ENCODE assay signal across 22 mouse cellular contexts in the genomic region with DNA sequence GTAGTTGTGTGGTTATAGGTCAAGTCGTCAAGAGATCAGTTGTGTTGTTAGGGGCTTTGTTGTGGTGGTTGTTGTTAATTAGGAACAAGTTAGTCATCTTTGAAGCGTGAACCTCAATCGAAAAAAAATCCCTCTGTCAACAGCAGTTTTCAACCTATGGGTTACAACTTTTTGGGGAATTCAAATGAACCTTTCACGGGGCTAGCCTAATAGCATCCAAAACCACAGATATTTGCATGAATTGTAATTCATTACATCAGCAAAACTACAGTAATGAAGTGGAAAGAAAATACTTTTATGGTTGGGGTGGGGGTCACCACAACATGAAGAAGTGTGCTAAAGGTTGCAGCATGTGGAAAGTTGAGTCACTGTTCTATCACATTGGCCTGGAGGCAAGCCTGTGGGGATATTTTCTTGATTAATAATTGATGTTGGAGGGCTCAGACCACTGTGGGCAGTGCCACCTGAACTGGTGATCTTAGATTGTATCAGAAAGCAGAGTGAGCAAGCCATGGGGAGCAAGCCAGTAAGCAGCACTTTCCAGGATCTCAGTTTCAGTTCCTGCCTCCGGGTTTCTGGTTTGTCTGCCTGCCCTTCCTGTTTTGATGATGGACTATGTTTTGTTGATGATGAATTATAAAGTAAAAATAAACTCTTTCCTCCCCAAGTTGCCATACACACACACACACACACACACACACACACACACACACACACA.
DNase-seq lines count a peak whose midpoint lies in the region; ATAC-seq lines count a peak whose summit lies in the region.
"Had no signal": no experiment of that assay in that cellular context is flagged by ENCODE, and none has a peak within 500 bp of the region (broad histone marks: within the 10 kb centered on the region; RNA-seq: fewer than 3 reads in every experiment).

No protein-coding gene starts in this region.

- H3K4me1 ChIP-seq in forebrain, embryonic 12.5 days = no peaks in the 10 kb centered on the region
- H3K4me1 ChIP-seq: hindbrain, embryonic 12.5 days; limb, embryonic 12.5 days; megakaryocyte, embryonic 14.5 days; midbrain, embryonic 15.5 days had no signal

- 80% methylated on average over 5 of the region's 5 CpGs for WGBS in forebrain, embryonic 12.5 days

- peak; percentile 27 for DNase-seq in spleen, adult 12 weeks (ENCODE audit: low spot score)
- DNase-seq in spleen, postnatal 4 days (ENCODE audit: low spot score in 2 of 2) = no peak
- DNase-seq in layer of hippocampus, adult 9-11 months = no peak
- DNase-seq in adrenal gland, adult 18-20 months (ENCODE audit: low spot score in 2 of 2) = no peak
- no peak for DNase-seq in thymus, postnatal 36 days
- DNase-seq: adrenal gland, postnatal 25 days; cerebellum, adult 2 months; heart, postnatal 10 days; liver, embryonic 13.5 days; thymus, postnatal 4 days had no signal

- no peak overlapping the region for H3K4me3 ChIP-seq in forebrain, embryonic 12.5 days (replicated peaks)
- H3K4me3 ChIP-seq: erythroblast, embryonic 14.5 days; forebrain, embryonic 15.5 days; hindbrain, embryonic 12.5 days; layer of hippocampus, adult 2 months; limb, embryonic 12.5 days; liver, embryonic 13.5 days; megakaryocyte, embryonic 14.5 days; midbrain, embryonic 15.5 days had no signal

- no peaks in the 10 kb centered on the region for H3K27me3 ChIP-seq in forebrain, embryonic 12.5 days
- H3K27me3 ChIP-seq: forebrain, embryonic 15.5 days; hindbrain, embryonic 12.5 days; limb, embryonic 12.5 days; liver, embryonic 13.5 days; megakaryocyte, embryonic 14.5 days; midbrain, embryonic 15.5 days had no signal

- no peaks in the 10 kb centered on the region for H3K36me3 ChIP-seq in forebrain, embryonic 12.5 days (replicated peaks)
- H3K36me3 ChIP-seq: forebrain, embryonic 15.5 days; hindbrain, embryonic 12.5 days; limb, embryonic 12.5 days; liver, embryonic 13.5 days; midbrain, embryonic 15.5 days had no signal

- no peak overlapping the region for H3K9ac ChIP-seq in forebrain, embryonic 12.5 days
- H3K9ac ChIP-seq: forebrain, embryonic 15.5 days; hindbrain, embryonic 12.5 days; limb, embryonic 12.5 days; liver, embryonic 13.5 days; midbrain, embryonic 15.5 days had no signal

- peak; percentile 77 for ATAC-seq in activated CD4-positive, CD25-positive, alpha-beta regulatory T cell, adult 4 months
- peak; percentile 68 for ATAC-seq in monocyte, adult 5-6 weeks (replicated peaks; ENCODE audit: insufficient number of reproducible peaks, low FRiP score, low TSS enrichment, poor library complexity, severe bottlenecking)
- ATAC-seq in forebrain, embryonic 12.5 days (ENCODE audit: low FRiP score) = no peak
- ATAC-seq: forebrain, embryonic 15.5 days; intestine, embryonic 16.5 days had no signal

- no peaks in the 10 kb centered on the region for H3K9me3 ChIP-seq in forebrain, embryonic 12.5 days
- H3K9me3 ChIP-seq: forebrain, embryonic 15.5 days; hindbrain, embryonic 12.5 days; limb, embryonic 12.5 days; liver, embryonic 13.5 days; megakaryocyte, embryonic 14.5 days; midbrain, embryonic 15.5 days had no signal

- no peak overlapping the region for H3K4me2 ChIP-seq in forebrain, embryonic 12.5 days
- H3K4me2 ChIP-seq: forebrain, embryonic 15.5 days; hindbrain, embryonic 12.5 days; limb, embryonic 12.5 days; liver, embryonic 13.5 days; midbrain, embryonic 15.5 days had no signal

- no peak overlapping the region for H3K27ac ChIP-seq in forebrain, embryonic 12.5 days
- H3K27ac ChIP-seq: forebrain, embryonic 15.5 days; hindbrain, embryonic 12.5 days; kidney, postnatal 0 days; layer of hippocampus, adult 2 months; limb, embryonic 12.5 days; liver, embryonic 13.5 days; midbrain, embryonic 15.5 days had no signal
